Mouse (Mus musculus): ENCODE results near the gene Gm12258.

DNA sequence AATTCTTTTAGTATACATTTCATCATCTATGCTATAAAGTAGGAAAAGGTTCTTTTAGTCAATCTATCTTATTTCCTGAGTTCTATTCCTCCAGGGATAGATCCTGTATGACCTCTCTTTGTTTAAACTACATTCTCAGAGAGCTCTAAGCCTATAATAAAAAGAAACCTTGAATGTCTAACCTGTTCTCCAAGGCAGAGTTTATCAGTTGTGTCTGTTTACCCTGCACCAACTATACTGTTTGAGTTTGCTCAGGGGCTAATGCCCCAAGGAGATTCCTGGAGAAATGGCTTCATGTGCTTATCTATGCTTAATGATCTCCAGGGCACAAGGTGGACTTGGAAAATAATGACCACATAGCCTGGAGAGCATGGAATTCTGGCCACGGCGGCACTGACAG lies 42.6 kb upstream of the Gm12258 start:
- TF ChIP-seq CTCF (conservative IDR thresholded peaks at IDR 0.05; ENCODE audit: low read length) (no peak), POU5F1 (IDR thresholded peaks at IDR 0.05; ENCODE audit: borderline replicate concordance, low read length) (no peak)

All from E14TG2a.4 (cell line).